ENCODE assay signal across 21 mouse cellular contexts in genomic region chr17:34035517-34035916, GRCm38 (mm10). TPM values are rescaled to one million over a fixed set of nuclear protein-coding genes. Genes with fewer than 3 reads are reported as not detected.
DNase-seq lines count a peak whose midpoint lies in the region; ATAC-seq and TF ChIP-seq lines count a peak whose summit lies in the region.
"Had no signal": no experiment of that assay in that cellular context is flagged by ENCODE, and none has a peak within 500 bp of the region (broad histone marks: within the 10 kb centered on the region; RNA-seq: fewer than 3 reads in every experiment).

No protein-coding gene starts in this region.

- no peaks in the 10 kb centered on the region for H3K9me3 ChIP-seq in midbrain, embryonic 10.5 days (replicated peaks)
- H3K9me3 ChIP-seq in midbrain, embryonic 16.5 days (replicated peaks; ENCODE audit: control insufficient read depth, low read length, poor library complexity, severe bottlenecking): no peaks in the 10 kb centered on the region
- H3K9me3 ChIP-seq: embryonic facial prominence, embryonic 10.5 days; embryonic facial prominence, embryonic 13.5 days; forebrain, embryonic 13.5 days; hindbrain, embryonic 15.5 days had no signal

- peaks cover 58% of the 10 kb centered on the region for H3K36me3 ChIP-seq in midbrain, embryonic 10.5 days
- peaks cover 25% of the 10 kb centered on the region for H3K36me3 ChIP-seq in midbrain, embryonic 16.5 days (ENCODE audit: control insufficient read depth, insufficient read depth, low read length)

- H3K4me3 ChIP-seq in gastrocnemius, adult 2 months: no peak overlapping the region
- peak overlapping the region; percentile 9; the same call in 1 of the 2 replicates for H3K4me3 ChIP-seq in midbrain, embryonic 10.5 days
- H3K4me3 ChIP-seq in midbrain, embryonic 16.5 days (ENCODE audit: low read depth, low read length): no peak overlapping the region
- H3K4me3 ChIP-seq: embryonic facial prominence, embryonic 10.5 days; embryonic facial prominence, embryonic 13.5 days; erythroblast, embryonic 14.5 days; forebrain, embryonic 13.5 days; hindbrain, embryonic 15.5 days had no signal

- peaks cover 34% of the 10 kb centered on the region for H3K27me3 ChIP-seq in midbrain, embryonic 10.5 days (ENCODE audit: low read depth, poor library complexity, severe bottlenecking)
- H3K27me3 ChIP-seq in midbrain, embryonic 16.5 days (ENCODE audit: control insufficient read depth, insufficient read depth, low read depth, low read length): no peaks in the 10 kb centered on the region; the same call in 1 of the 2 replicates

- intact Hi-C loops in gastrocnemius, adult 2 months (cut with DNase I): loop anchor here (5.0 kb wide), 1 partner anchor 72 kb away; no protein-coding TSS in a partner anchor

- WGBS in midbrain, embryonic 10.5 days: 95% methylated on average over 9 of the region's 9 CpGs
- WGBS in midbrain, embryonic 16.5 days: 88% methylated on average over 8 of the region's 9 CpGs

- no peak overlapping the region for H3K4me2 ChIP-seq in midbrain, embryonic 16.5 days (ENCODE audit: low read length)
- H3K4me2 ChIP-seq: embryonic facial prominence, embryonic 13.5 days; forebrain, embryonic 13.5 days; heart, embryonic 11.5 days; hindbrain, embryonic 15.5 days had no signal

- no peak for TF ChIP-seq CTCF in gastrocnemius, adult 2 months (IDR thresholded peaks at IDR 0.05)

- H3K27ac ChIP-seq in gastrocnemius, adult 2 months: no peak overlapping the region
- no peak overlapping the region for H3K27ac ChIP-seq in midbrain, embryonic 10.5 days (replicated peaks)
- H3K27ac ChIP-seq in midbrain, embryonic 16.5 days (ENCODE audit: low read length): no peak overlapping the region
- H3K27ac ChIP-seq: embryonic facial prominence, embryonic 10.5 days; embryonic facial prominence, embryonic 13.5 days; forebrain, embryonic 13.5 days; hindbrain, embryonic 15.5 days had no signal

- H3K9ac ChIP-seq in midbrain, embryonic 16.5 days (ENCODE audit: low read depth, low read length): no peak overlapping the region
- H3K9ac ChIP-seq: embryonic facial prominence, embryonic 13.5 days; forebrain, embryonic 13.5 days; forebrain, postnatal 0 days; hindbrain, embryonic 15.5 days had no signal

- ATAC-seq in midbrain, embryonic 16.5 days: no peak
- ATAC-seq: activated CD4-positive, CD25-positive, alpha-beta regulatory T cell, adult 4 months; forebrain, embryonic 13.5 days; forebrain, postnatal 0 days; intestine, postnatal 0 days had no signal

- peaks cover 74% of the 10 kb centered on the region for H3K4me1 ChIP-seq in midbrain, embryonic 10.5 days
- H3K4me1 ChIP-seq in midbrain, embryonic 16.5 days (ENCODE audit: control insufficient read depth, insufficient read depth, low read length): peaks cover 29% of the 10 kb centered on the region

- peak; percentile 27 to 29 for DNase-seq in cerebellum, postnatal 10 days
- no peak for DNase-seq in cerebellum, postnatal 4 days (ENCODE audit: low spot score in 2 of 2)
- DNase-seq in gastrocnemius, adult 2 months: peak; percentile 13
- no peak for DNase-seq in gastrocnemius, postnatal 25 days
- DNase-seq in midbrain, embryonic 10.5 days (ENCODE audit: low spot score): no peak
- DNase-seq in adrenal gland, adult 8-10 months: no peak
- DNase-seq: adrenal gland, postnatal 10 days; adrenal gland, postnatal 36 days; cerebellum, adult 2 months; embryo, embryonic 11 days; forebrain, postnatal 0 days; kidney, adult 2 months had no signal

RNA-seq across cellular contexts. Expression of gene Col11a2, which starts 3.7 kb away (rescaled TPM):
- 1 to 10 TPM; 3.0 to 9.6 TPM for total RNA-seq in gastrocnemius, adult 2 months (2021)
- total RNA-seq in gastrocnemius, postnatal 25 days (2021): 10 to 100 TPM in 1 of 2 experiments, 1 to 10 TPM in 1; 6.5 to 16.7 TPM
- 0.92 and 1.1 TPM in 2 replicates for polyA plus RNA-seq in midbrain, embryonic 10.5 days (2016; fragmentation: Nextera tagmentation; extraction: Ambion mirVana)
- 3.6 and 4.4 TPM in 2 replicates for polyA plus RNA-seq in midbrain, embryonic 16.5 days (2015; fragmentation: Nextera tagmentation; extraction: Ambion mirVana)
- total RNA-seq in adrenal gland, adult 8-10 months (2022): 1 to 10 TPM in 3 of 4 experiments, under 1 TPM in 1; 0.55 to 1.7 (median 1.4) TPM

RNA-seq across cellular contexts. Expression of gene Rxrb, which starts 3.9 kb away (rescaled TPM):
- total RNA-seq in gastrocnemius, adult 2 months (2021): 10 to 100 TPM; 40.5 to 41.7 TPM
- total RNA-seq in gastrocnemius, postnatal 25 days (2021): 10 to 100 TPM; 34.9 to 36.3 TPM
- 54.0 and 56.9 TPM in 2 replicates for polyA plus RNA-seq in midbrain, embryonic 10.5 days (2016; fragmentation: Nextera tagmentation; extraction: Ambion mirVana)
- 54.0 and 55.9 TPM in 2 replicates for polyA plus RNA-seq in midbrain, embryonic 16.5 days (2015; fragmentation: Nextera tagmentation; extraction: Ambion mirVana)
- 10 to 100 TPM; 54.8 to 70.9 (median 62.7) TPM for total RNA-seq in adrenal gland, adult 8-10 months (2022)

RNA-seq across cellular contexts. Expression of gene Slc39a7, which starts 4.0 kb away (rescaled TPM):
- 10 to 100 TPM; 44.6 to 49.5 TPM for total RNA-seq in gastrocnemius, adult 2 months (2021)
- 10 to 100 TPM; 41.5 to 45.7 TPM for total RNA-seq in gastrocnemius, postnatal 25 days (2021)
- 221 and 227 TPM in 2 replicates for polyA plus RNA-seq in midbrain, embryonic 10.5 days (2016; fragmentation: Nextera tagmentation; extraction: Ambion mirVana)
- 163 and 175 TPM in 2 replicates for polyA plus RNA-seq in midbrain, embryonic 16.5 days (2015; fragmentation: Nextera tagmentation; extraction: Ambion mirVana)
- total RNA-seq in adrenal gland, adult 8-10 months (2022): 100 to 1,000 TPM; 176 to 248 (median 200) TPM

RNA-seq across cellular contexts. Expression of gene H2-Ke6, which starts 7.7 kb away (rescaled TPM):
- 10 to 100 TPM; 69.9 to 82.3 TPM for total RNA-seq in gastrocnemius, adult 2 months (2021)
- 10 to 100 TPM; 52.7 to 59.9 TPM for total RNA-seq in gastrocnemius, postnatal 25 days (2021)
- polyA plus RNA-seq in midbrain, embryonic 10.5 days (2016; fragmentation: Nextera tagmentation; extraction: Ambion mirVana): 120 and 128 TPM in 2 replicates
- polyA plus RNA-seq in midbrain, embryonic 16.5 days (2015; fragmentation: Nextera tagmentation; extraction: Ambion mirVana): 60.1 and 61.3 TPM in 2 replicates
- total RNA-seq in adrenal gland, adult 8-10 months (2022): 100 to 1,000 TPM; 249 to 289 (median 271) TPM

RNA-seq across cellular contexts. Expression of gene Ring1, which starts 11.0 kb away (rescaled TPM):
- total RNA-seq in gastrocnemius, adult 2 months (2021): 10 to 100 TPM; 11.6 to 12.8 TPM
- total RNA-seq in gastrocnemius, postnatal 25 days (2021): 10 to 100 TPM; 10.1 to 12.3 TPM
- polyA plus RNA-seq in midbrain, embryonic 10.5 days (2016; fragmentation: Nextera tagmentation; extraction: Ambion mirVana): 13.8 and 15.3 TPM in 2 replicates
- 17.9 and 18.2 TPM in 2 replicates for polyA plus RNA-seq in midbrain, embryonic 16.5 days (2015; fragmentation: Nextera tagmentation; extraction: Ambion mirVana)
- total RNA-seq in adrenal gland, adult 8-10 months (2022): 10 to 100 TPM; 42.7 to 84.4 (median 60.7) TPM

Comparison
In these comparisons a context has a peak if more than half of its experiments do, and no peak if none do; other contexts are left out.
1. DNase-seq: peak in cerebellum, postnatal 10 days (2 of 2) and gastrocnemius, adult 2 months (single experiment); none in cerebellum, postnatal 4 days (0 of 2), gastrocnemius, postnatal 25 days (single experiment), midbrain, embryonic 10.5 days (single experiment) and adrenal gland, adult 8-10 months (single experiment).